Mouse (Mus musculus) liver, embryonic 14.5 days (tissue): ENCODE data around the gene Cbx2. TPM values are rescaled to one million over a fixed set of nuclear protein-coding genes. Genes with fewer than 3 reads are reported as not detected.
A peak's percentile ranks its signal among the peaks of the same experiment; 100 is the strongest.

Experiments
- ATAC-seq: fragments of 200-750 bp; cut with Nextera tagmentation; 2 replicates; pipeline ENCODE4 v1.8.0; 2017; ENCODE audit warnings: moderate number of reproducible peaks, mild to moderate bottlenecking, moderate library complexity; ENCODE audit not compliant: insufficient read depth
- DNase-seq, 3 experiments: peaks; one replicate each; pipeline ENCODE4 v3.0.0-alpha.2; 2012 to 2013; ENCODE audit warnings: low read depth in 3 of 3, low spot score in 3 of 3
- H3K27ac ChIP-seq: fragments of 300-500 bp; sonication (generic); 2 replicates; pipeline ENCODE4 v1.5.1; 2014; ENCODE audit warnings: moderate library complexity, mild to moderate bottlenecking, control low read depth, inconsistent platforms
- H3K27me3 ChIP-seq: fragments of 300-500 bp; sonication (generic); 2 replicates; pipeline ENCODE4 v1.6.1; 2014; ENCODE audit warnings: mild to moderate bottlenecking, low read length, moderate library complexity; ENCODE audit not compliant: control insufficient read depth, insufficient read depth
- H3K36me3 ChIP-seq: fragments of 300-500 bp; sonication (generic); replicated peaks from 2 replicates; pipeline ENCODE4 v1.6.1; 2014; ENCODE audit warnings: low read depth; ENCODE audit not compliant: control insufficient read depth, insufficient read depth
- H3K4me1 ChIP-seq, 2 experiments: fragments of 200-500 bp in 1 of 2; fragments of 300-500 bp in 1 of 2; sonication (generic) in 1 of 2; replicated peaks; 2 replicates each; pipeline ENCODE4 v1.6.1; 2012 to 2014; ENCODE audit warnings: antibody characterized with exemption in 1 of 2, inconsistent platforms in 1 of 2, low read length in 1 of 2; ENCODE audit not compliant: control insufficient read depth in 2 of 2, insufficient read depth in 2 of 2
- H3K4me2 ChIP-seq: fragments of 300-500 bp; sonication (generic); 2 replicates; pipeline ENCODE4 v1.6.1; 2014; ENCODE audit warnings: low read depth, mild to moderate bottlenecking, control low read depth, moderate library complexity
- H3K4me3 ChIP-seq, 2 experiments: fragments of 200-500 bp in 1 of 2; fragments of 300-500 bp in 1 of 2; sonication (generic) in 1 of 2; 2 replicates each; pipeline ENCODE4 v1.5.1; 2012 to 2014; ENCODE audit warnings: low read depth in 2 of 2, low read length in 2 of 2, mild to moderate bottlenecking in 2 of 2, control low read depth in 1 of 2, inconsistent platforms in 1 of 2, moderate library complexity in 1 of 2; ENCODE audit not compliant: insufficient read depth in 1 of 2
- H3K9ac ChIP-seq: fragments of 300-500 bp; sonication (generic); replicated peaks from 2 replicates; pipeline ENCODE4 v1.6.1; 2014; ENCODE audit warnings: mild to moderate bottlenecking, control low read depth, moderate library complexity
- H3K9me3 ChIP-seq: fragments of 300-500 bp; sonication (generic); 2 replicates; pipeline ENCODE4 v1.6.1; 2016; ENCODE audit warnings: low read length, mixed read lengths; ENCODE audit not compliant: control insufficient read depth
- CTCF ChIP-seq: IDR thresholded peaks from 2 replicates; pipeline ENCODE4 v1.5.1; 2016; ENCODE audit warnings: antibody characterized with exemption, low read depth, control low read depth
- EP300 ChIP-seq: IDR thresholded peaks from 2 replicates; pipeline ENCODE4 v1.6.1; 2016; ENCODE audit warnings: antibody characterized with exemption, low read depth
- WGBS: fragments of 180-500 bp; shearing (Covaris S2); extraction: QIAGEN DNeasy Blood & Tissue Kit; methylation state at CpG from one replicate; pipeline ENCODE4 v1.1.7; 2014; ENCODE audit not compliant: insufficient replicate concordance; 5-methylcytosine and 5-hydroxymethylcytosine counted together
- polyA plus RNA-seq, 2 experiments: library from polyadenylated mRNA; depleted of rRNA in 1 of 2; stranded (reverse) in 1 of 2; unstranded in 1 of 2; fragments of >200 nt; fragmentation: Nextera tagmentation in 1 of 2; extraction: Ambion mirVana in 1 of 2; gene quantifications; 2 replicates each; pipeline versions ENCODE4 v1.2.1 to v1.2.3; 2012 to 2014

Cbx2 gene
- polyA plus RNA-seq, 2 experiments, result 1.7 to 1.8 TPM

DNA sequence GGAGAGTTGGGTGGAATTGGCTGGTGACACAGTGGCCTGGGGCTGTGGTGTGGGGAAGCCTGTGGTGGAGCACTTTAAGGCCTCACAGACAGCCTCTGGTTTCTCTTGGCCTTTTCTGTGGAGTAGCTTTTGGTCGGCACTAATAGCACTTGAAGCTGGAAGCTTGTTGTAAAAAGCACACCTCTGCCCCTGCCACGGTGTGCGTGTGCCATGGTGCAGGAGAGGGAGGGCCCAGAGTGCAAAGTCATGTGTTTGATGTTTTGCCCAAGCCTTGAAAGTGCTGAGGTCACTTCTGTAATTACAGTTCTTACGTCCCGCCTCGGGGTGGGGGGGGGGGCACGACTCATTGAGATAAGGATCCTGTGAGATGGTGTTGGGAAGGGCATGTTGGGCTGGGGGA lies 1.5 kb downstream of the Cbx2 start:
- no peak for TF ChIP-seq EP300
- TF ChIP-seq CTCF, result no peak
- Histone ChIP-seq H3K4me1 (0 out of 4 replicates have a peak, but pooled peaks cover 0 to 2% of the 10 kb centered on the region in 2 experiments), H3K27ac (no peak overlapping the region), H3K36me3 (no peaks in the 10 kb centered on the region), H3K27me3 (peaks cover 35% of the 10 kb centered on the region), H3K4me2 (peak overlapping the region; percentile 65), H3K4me3 (no peak overlapping the region; a peak in 1 of 4 replicates), H3K9ac (no peak overlapping the region), H3K9me3 (no peaks in the 10 kb centered on the region)
- DNase-seq (no peak), ATAC-seq (no peak)
- WGBS, result 21% methylated on average over 7 of the region's 7 CpGs

DNA sequence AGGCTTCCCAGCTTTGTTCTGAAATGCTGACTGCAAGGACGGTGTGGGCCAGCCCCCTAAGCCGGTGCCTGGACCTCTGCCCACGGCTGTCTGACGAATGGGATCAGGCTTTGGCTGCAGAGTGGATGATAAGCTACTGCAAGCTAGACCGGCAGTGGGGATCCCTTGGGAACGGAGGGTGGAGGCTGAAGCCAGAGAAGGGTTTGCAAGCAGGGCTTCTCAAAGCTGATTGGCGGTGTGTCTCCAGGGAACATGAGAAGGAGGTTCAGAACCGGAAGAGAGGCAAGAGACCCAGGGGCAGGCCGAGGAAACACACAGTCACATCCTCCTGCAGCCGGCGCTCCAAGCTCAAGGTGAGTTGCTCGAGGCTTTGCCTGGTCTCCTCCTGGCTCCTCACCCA lies 3.4 kb downstream of the Cbx2 start:
- 0 out of 4 replicates have a peak, but pooled peaks cover 0 to 2% of the 10 kb centered on the region in 2 experiments for H3K4me1 ChIP-seq
- no peak overlapping the region for H3K9ac ChIP-seq
- no peak overlapping the region for H3K27ac ChIP-seq
- no peaks in the 10 kb centered on the region for H3K9me3 ChIP-seq
- WGBS, result 68% methylated on average over 12 of the region's 12 CpGs
- no peak overlapping the region for H3K4me3 ChIP-seq
- no peaks in the 10 kb centered on the region for H3K36me3 ChIP-seq
- no peak for ATAC-seq
- TF ChIP-seq EP300 (no peak), CTCF (no peak)
- DNase-seq, result no peak
- H3K27me3 ChIP-seq, result peaks cover 27% of the 10 kb centered on the region
- no peak overlapping the region for H3K4me2 ChIP-seq

DNA sequence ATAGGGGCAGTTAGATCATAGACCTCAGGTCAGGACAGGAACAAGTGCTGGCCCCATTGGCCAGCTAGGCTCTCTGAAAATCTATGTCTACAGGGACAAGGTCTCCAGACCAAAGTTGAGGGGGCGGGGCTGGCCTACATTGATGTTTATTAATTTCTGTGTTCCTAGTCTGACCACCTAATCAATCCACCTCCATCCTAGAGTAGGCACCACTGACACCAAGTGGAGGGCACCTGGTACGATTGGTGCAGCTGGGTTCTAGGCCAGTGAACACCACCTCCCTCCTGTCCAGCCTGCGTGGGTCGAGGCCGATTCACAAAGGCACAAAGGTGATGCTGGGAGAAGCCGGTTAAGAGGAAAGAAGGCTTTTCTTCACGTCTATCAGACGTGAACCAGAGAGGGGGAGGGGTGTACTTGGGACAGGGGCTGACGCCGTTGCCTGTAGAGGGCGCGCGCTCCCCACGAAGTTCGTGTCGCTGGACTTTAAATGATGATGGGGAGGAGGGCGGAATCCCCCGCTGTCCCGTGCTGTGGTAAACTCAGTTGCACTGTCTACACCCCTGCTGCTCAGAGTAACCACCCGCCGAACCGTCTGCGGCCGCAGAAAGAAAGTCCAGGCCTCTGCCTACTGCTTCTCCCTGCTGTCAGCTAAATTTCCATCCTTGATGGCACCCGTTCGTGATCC lies 11.3 kb downstream of the Cbx2 start:
- WGBS, result 2% methylated on average over 26 of the region's 26 CpGs
- ATAC-seq, result peak; percentile 31; the same call in 1 of the 2 replicates
- no peak overlapping the region for H3K4me2 ChIP-seq

DNA sequence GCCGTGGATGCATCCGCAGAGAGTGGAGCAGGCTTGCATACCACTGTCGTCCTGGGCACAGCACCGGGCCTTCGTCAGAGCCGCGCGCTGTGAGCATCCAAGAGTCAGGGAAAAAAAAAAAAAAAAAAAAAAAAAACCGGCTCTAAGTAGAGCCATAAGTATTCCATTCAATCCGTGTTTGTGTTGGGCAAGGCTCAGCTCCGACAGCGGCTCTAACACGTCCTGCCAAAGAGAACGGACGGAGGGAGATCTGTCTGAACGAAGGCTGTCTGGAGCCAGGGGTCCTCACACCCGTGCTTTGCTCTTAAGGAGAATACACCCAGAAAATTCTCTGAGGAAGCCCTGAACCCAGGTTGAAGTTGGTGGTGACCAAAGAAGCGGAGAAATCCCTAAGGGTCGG lies 11.9 kb downstream of the Cbx2 start:
- no peak for DNase-seq
- ATAC-seq, result no peak
- TF ChIP-seq CTCF (no peak), EP300 (no peak)
- no peaks in the 10 kb centered on the region for H3K9me3 ChIP-seq
- peaks cover 0 to 2% of the 10 kb centered on the region in 2 experiments; a peak in 2 of 4 replicates for H3K4me1 ChIP-seq
- H3K27ac ChIP-seq, result no peak overlapping the region
- peaks cover 3% of the 10 kb centered on the region; the same call in 1 of the 2 replicates for H3K36me3 ChIP-seq
- 6% methylated on average over 19 of the region's 19 CpGs for WGBS
- no peak overlapping the region for H3K9ac ChIP-seq
- H3K4me2 ChIP-seq, result no peak overlapping the region
- H3K27me3 ChIP-seq, result peaks cover 61% of the 10 kb centered on the region
- H3K4me3 ChIP-seq, result no peak overlapping the region

More for the DNA sequence above, 11.3 kb downstream of the Cbx2 start:
- Histone ChIP-seq H3K9me3 (no peaks in the 10 kb centered on the region), H3K27ac (no peak overlapping the region), H3K4me3 (no peak overlapping the region), H3K36me3 (peaks cover 3% of the 10 kb centered on the region; the same call in 1 of the 2 replicates), H3K4me1 (0 out of 4 replicates have a peak, but pooled peaks cover 0 to 2% of the 10 kb centered on the region in 2 experiments), H3K27me3 (peaks cover 56% of the 10 kb centered on the region), H3K9ac (no peak overlapping the region)
- TF ChIP-seq EP300 (no peak), CTCF (peak; percentile 87)
- DNase-seq, result no peak

DNA sequence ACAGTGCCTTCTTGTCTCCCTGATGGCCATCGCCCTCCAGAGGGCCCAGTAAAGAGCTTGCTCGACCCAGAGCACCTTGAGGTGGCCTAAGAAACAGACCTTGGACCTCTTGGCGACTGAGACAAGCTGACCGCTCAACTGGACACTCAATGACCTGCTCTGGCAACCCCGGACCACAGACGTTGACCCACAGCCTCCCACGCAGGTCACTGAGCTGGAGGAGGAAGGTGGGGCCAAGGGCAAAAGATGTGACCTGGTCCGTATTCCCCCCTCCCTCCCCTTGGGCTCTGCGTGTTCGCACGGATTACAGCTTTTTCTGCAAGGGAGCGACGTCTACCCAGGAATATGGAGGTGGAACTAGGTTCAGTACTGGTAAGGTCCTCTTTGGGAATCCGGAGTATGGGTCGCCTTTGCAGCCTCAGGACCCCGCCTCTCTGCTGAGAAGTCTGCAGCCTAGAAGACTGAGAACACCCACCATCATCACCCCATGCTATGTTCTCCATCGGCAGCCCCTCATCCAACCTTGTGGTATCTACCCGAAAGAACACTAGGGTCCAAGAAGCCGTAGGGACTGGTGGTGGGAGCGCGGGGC lies 12.4 kb downstream of the Cbx2 start:
- Histone ChIP-seq H3K9ac (no peak overlapping the region), H3K9me3 (no peaks in the 10 kb centered on the region), H3K4me2 (no peak overlapping the region), H3K4me3 (no peak overlapping the region), H3K27me3 (peaks cover 64% of the 10 kb centered on the region), H3K27ac (no peak overlapping the region), H3K36me3 (peaks cover 3% of the 10 kb centered on the region; the same call in 1 of the 2 replicates), H3K4me1 (peaks cover 0 to 8% of the 10 kb centered on the region in 2 experiments; a peak in 2 of 4 replicates)
- 2% methylated on average over 21 of the region's 21 CpGs for WGBS
- TF ChIP-seq EP300 (no peak), CTCF (no peak)
- no peak for ATAC-seq
- no peak for DNase-seq
